Mouse (Mus musculus) layer of hippocampus, adult 18-20 months (tissue): Measurements from ENCODE around the gene Ugt2b35. TPM values are rescaled to one million over a fixed set of nuclear protein-coding genes. Genes with fewer than 3 reads are reported as not detected.
"Not testable (repeated sequence)": the region's sequence is repeated elsewhere in the genome, so short reads cannot be mapped to it uniquely, and the experiment has no call there.

Experiments used
- DNase-seq, 2 experiments: peaks; one replicate each; pipeline ENCODE4 v3.0.0; 2022; ENCODE audit warnings: low spot score in 2 of 2
- long read RNA-seq: library from polyadenylated mRNA; stranded (forward); transcript quantifications from one replicate; pipeline ENCODE4 v2.0.0, GENCODE M21; 2021
- total RNA-seq, 2 experiments: library from RNA; stranded (reverse); gene quantifications; 2 replicates each; pipeline ENCODE4 v1.2.3; 2021

Ugt2b35 gene
- not detected for total RNA-seq
- long read RNA-seq = 0 reads

GRCm38 (mm10) chr5:87000395-87001073 lies at the start of gene Ugt2b35:
Gene Ugt2b35 (plus strand): TSS chr5:87000860.
- no peak for DNase-seq

- DNase-seq = no peak
Observed at GRCm38 (mm10) chr5:86960504-86960903, 40.2 kb upstream of the Ugt2b35 start.

GRCm38 (mm10) chr5:86961587-86962358 lies 38.9 kb upstream of the Ugt2b35 start:
- no peak for DNase-seq

- not testable (repeated sequence) for DNase-seq
Observed at GRCm38 (mm10) chr5:86962849-86963248, 37.8 kb upstream of the Ugt2b35 start.

GRCm38 (mm10) chr5:86967271-86967670 lies 33.4 kb upstream of the Ugt2b35 start:
- not testable (repeated sequence) for DNase-seq

GRCm38 (mm10) chr5:87004735-87005134 lies 4.1 kb downstream of the Ugt2b35 start:
- DNase-seq = no peak

GRCm38 (mm10) chr5:87015477-87015876 lies 14.8 kb downstream of the Ugt2b35 start:
- DNase-seq = no peak

GRCm38 (mm10) chr5:87027359-87027758 lies 26.7 kb downstream of the Ugt2b35 start:
- DNase-seq = no peak

GRCm38 (mm10) chr5:87030624-87031023 lies 30.0 kb downstream of the Ugt2b35 start:
- DNase-seq = no peak

Other genes starting within 250 kb of the Ugt2b35 start
- gene Ythdc1, start 196.6 kb upstream of the Ugt2b35 start, total RNA-seq = 10 to 100 TPM; 60.8 to 62.9 TPM
- gene Ugt2b34, start 93.9 kb upstream of the Ugt2b35 start, total RNA-seq = not detected
- gene Ugt2b1, start 74.3 kb upstream of the Ugt2b35 start, total RNA-seq = not detected
- gene Ugt2b36, start 91.7 kb downstream of the Ugt2b35 start, total RNA-seq = not detected
- not detected for gene Ugt2b5, start 139.5 kb downstream of the Ugt2b35 start, total RNA-seq